Mouse (Mus musculus) G1E-ER4 (cell line): ENCODE results near the gene AI413582. TPM values are rescaled to one million over a fixed set of nuclear protein-coding genes. Genes with fewer than 3 reads are reported as not detected.

Source experiments
- GATA1 ChIP-seq: IDR thresholded peaks from one replicate; pipeline ENCODE4 v1.8.0; 2012; ENCODE audit warnings: low read length, inconsistent platforms
- polyA plus RNA-seq: library from polyadenylated mRNA; stranded (reverse); fragments of >175 nt; gene quantifications from 2 replicates; pipeline ENCODE4 v1.2.3, GENCODE M21; 2012

Gene AI413582
- polyA plus RNA-seq, result 103 and 142 TPM in 2 replicates

- TF ChIP-seq GATA1, result no peak
Observed at GRCm38 (mm10) chr17:27565163-27565941, at the start of gene AI413582. TSS of gene AI413582 (minus strand) at chr17:27565756.

GRCm38 (mm10) chr17:27613016-27613415 lies 47.5 kb upstream of the AI413582 start:
- no peak for TF ChIP-seq GATA1

- no peak for TF ChIP-seq GATA1
Observed at GRCm38 (mm10) chr17:27611994-27612393, 46.4 kb upstream of the AI413582 start.

- TF ChIP-seq GATA1, result no peak
Observed at GRCm38 (mm10) chr17:27611519-27611884, 45.9 kb upstream of the AI413582 start.

- TF ChIP-seq GATA1, result peak; percentile 47
Observed at GRCm38 (mm10) chr17:27610679-27611518, 45.3 kb upstream of the AI413582 start.

- no peak for TF ChIP-seq GATA1
Observed at GRCm38 (mm10) chr17:27609576-27609975, 44.0 kb upstream of the AI413582 start.

- no peak for TF ChIP-seq GATA1
Observed at GRCm38 (mm10) chr17:27603522-27604234, 38.1 kb upstream of the AI413582 start.

GRCm38 (mm10) chr17:27603036-27603435 lies 37.5 kb upstream of the AI413582 start:
- no peak for TF ChIP-seq GATA1

- no peak for TF ChIP-seq GATA1
Observed at GRCm38 (mm10) chr17:27600869-27601268, 35.3 kb upstream of the AI413582 start.

- no peak for TF ChIP-seq GATA1
Observed at GRCm38 (mm10) chr17:27600286-27600685, 34.7 kb upstream of the AI413582 start.

GRCm38 (mm10) chr17:27596376-27597190 lies 31.0 kb upstream of the AI413582 start:
- no peak for TF ChIP-seq GATA1

- no peak for TF ChIP-seq GATA1
Observed at GRCm38 (mm10) chr17:27595659-27596375, 30.3 kb upstream of the AI413582 start.

- TF ChIP-seq GATA1, result no peak
Observed at GRCm38 (mm10) chr17:27592565-27592910, 27.0 kb upstream of the AI413582 start.

- no peak for TF ChIP-seq GATA1
Observed at GRCm38 (mm10) chr17:27591826-27592564, 26.4 kb upstream of the AI413582 start.
